Mouse (Mus musculus): ENCODE results near the gene Hhat. TPM values are rescaled to one million over a fixed set of nuclear protein-coding genes. Genes with fewer than 3 reads are reported as not detected.

Gene Hhat
- total RNA-seq, 1 experiment, result 2.8 TPM

GRCm38 (mm10) chr1:192812758-192813157 lies 41.7 kb upstream of the Hhat start:
- in situ Hi-C loops (cut with MboI; ENCODE audit: low sequenced_read_pairs in 2 of 2, unreplicated experiment in 2 of 2), result no loop called here

GRCm38 (mm10) chr1:192812290-192812689 lies 41.3 kb upstream of the Hhat start:
- H3K9ac ChIP-seq (ENCODE audit: insufficient read depth, low read depth, low read length, poor library complexity, severe bottlenecking), result no peak overlapping the region
- no peak for DNase-seq (ENCODE audit: low read depth, low spot score)
- in situ Hi-C loops (cut with MboI; ENCODE audit: low sequenced_read_pairs in 2 of 2, unreplicated experiment in 2 of 2), result no loop called here
- no peak overlapping the region for H3K27ac ChIP-seq (ENCODE audit: insufficient read depth, low read depth, low read length, poor library complexity, severe bottlenecking)
- H3K4me1 ChIP-seq (ENCODE audit: control insufficient read depth in 2 of 2, insufficient read depth in 2 of 2, low read length in 2 of 2, poor library complexity in 1 of 2), result 0 out of 4 replicates have a peak, but pooled peaks cover 0 to 2% of the 10 kb centered on the region in 2 experiments
- H3K9me3 ChIP-seq (ENCODE audit: control insufficient read depth, insufficient read depth, low read depth, low read length), result no peaks in the 10 kb centered on the region
- H3K36me3 ChIP-seq (ENCODE audit: control insufficient read depth, insufficient read depth, low read length, poor library complexity, severe bottlenecking), result no peaks in the 10 kb centered on the region
- no peak overlapping the region for H3K4me3 ChIP-seq (ENCODE audit: insufficient read depth in 1 of 2, low read depth in 1 of 2, low read length in 2 of 2, poor library complexity in 1 of 2, severe bottlenecking in 1 of 2)
- no peak for TF ChIP-seq CHD2 (IDR thresholded peaks at IDR 0.05; ENCODE audit: low read depth, low read length)
- no peak for TF ChIP-seq ZC3H11A (IDR thresholded peaks at IDR 0.05; ENCODE audit: borderline replicate concordance, low read depth, low read length)
- TF ChIP-seq ZNF384 (IDR thresholded peaks at IDR 0.05; ENCODE audit: low read depth, low read length), result no peak
- TF ChIP-seq HCFC1 (IDR thresholded peaks at IDR 0.05; ENCODE audit: borderline replicate concordance, insufficient read depth, low read length), result no peak
- no peak for TF ChIP-seq MAFK (IDR thresholded peaks at IDR 0.05; ENCODE audit: insufficient read depth, low read depth, low read length)

More at GRCm38 (mm10) chr1:192812758-192813157, 41.7 kb upstream of the Hhat start:
- no peaks in the 10 kb centered on the region for H3K36me3 ChIP-seq (ENCODE audit: control insufficient read depth, insufficient read depth, low read length, poor library complexity, severe bottlenecking)
- no peak for TF ChIP-seq CHD2 (IDR thresholded peaks at IDR 0.05; ENCODE audit: low read depth, low read length)
- no peak for TF ChIP-seq ZC3H11A (IDR thresholded peaks at IDR 0.05; ENCODE audit: borderline replicate concordance, low read depth, low read length)
- no peak for TF ChIP-seq ZNF384 (IDR thresholded peaks at IDR 0.05; ENCODE audit: low read depth, low read length)
- TF ChIP-seq HCFC1 (IDR thresholded peaks at IDR 0.05; ENCODE audit: borderline replicate concordance, insufficient read depth, low read length), result no peak
- no peak for TF ChIP-seq MAFK (IDR thresholded peaks at IDR 0.05; ENCODE audit: insufficient read depth, low read depth, low read length)
- H3K9ac ChIP-seq (ENCODE audit: insufficient read depth, low read depth, low read length, poor library complexity, severe bottlenecking), result no peak overlapping the region
- no peaks in the 10 kb centered on the region for H3K9me3 ChIP-seq (ENCODE audit: control insufficient read depth, insufficient read depth, low read depth, low read length)
- no peak for DNase-seq (ENCODE audit: low read depth, low spot score)
- no peak overlapping the region for H3K4me3 ChIP-seq (ENCODE audit: insufficient read depth in 1 of 2, low read depth in 1 of 2, low read length in 2 of 2, poor library complexity in 1 of 2, severe bottlenecking in 1 of 2)
- no peak overlapping the region for H3K27ac ChIP-seq (ENCODE audit: insufficient read depth, low read depth, low read length, poor library complexity, severe bottlenecking)
- H3K4me1 ChIP-seq (ENCODE audit: control insufficient read depth in 2 of 2, insufficient read depth in 2 of 2, low read length in 2 of 2, poor library complexity in 1 of 2), result 0 out of 4 replicates have a peak, but pooled peaks cover 0 to 2% of the 10 kb centered on the region in 2 experiments

GRCm38 (mm10) chr1:192806168-192807157 lies 35.4 kb upstream of the Hhat start:
- Histone ChIP-seq H3K36me3 (ENCODE audit: control insufficient read depth, insufficient read depth, low read length, poor library complexity, severe bottlenecking) (no peaks in the 10 kb centered on the region), H3K4me1 (ENCODE audit: control insufficient read depth in 2 of 2, insufficient read depth in 2 of 2, low read length in 2 of 2, poor library complexity in 1 of 2) (peaks cover 0 to 9% of the 10 kb centered on the region in 2 experiments; a peak in 2 of 4 replicates), H3K4me3 (ENCODE audit: insufficient read depth in 1 of 2, low read depth in 1 of 2, low read length in 2 of 2, poor library complexity in 1 of 2, severe bottlenecking in 1 of 2) (no peak overlapping the region), H3K9ac (ENCODE audit: insufficient read depth, low read depth, low read length, poor library complexity, severe bottlenecking) (no peak overlapping the region), H3K27ac (ENCODE audit: insufficient read depth, low read depth, low read length, poor library complexity, severe bottlenecking) (no peak overlapping the region), H3K9me3 (ENCODE audit: control insufficient read depth, insufficient read depth, low read depth, low read length) (no peaks in the 10 kb centered on the region)
- TF ChIP-seq ZNF384 (IDR thresholded peaks at IDR 0.05; ENCODE audit: low read depth, low read length) (no peak), ZC3H11A (IDR thresholded peaks at IDR 0.05; ENCODE audit: borderline replicate concordance, low read depth, low read length) (no peak), CHD2 (IDR thresholded peaks at IDR 0.05; ENCODE audit: low read depth, low read length) (no peak), HCFC1 (IDR thresholded peaks at IDR 0.05; ENCODE audit: borderline replicate concordance, insufficient read depth, low read length) (no peak), MAFK (IDR thresholded peaks at IDR 0.05; ENCODE audit: insufficient read depth, low read depth, low read length) (no peak)
- DNase-seq (ENCODE audit: low read depth, low spot score), result no peak
- in situ Hi-C loops (cut with MboI; ENCODE audit: low sequenced_read_pairs in 2 of 2, unreplicated experiment in 2 of 2), result no loop called here

GRCm38 (mm10) chr1:192800338-192800737 lies 29.3 kb upstream of the Hhat start:
- Histone ChIP-seq H3K36me3 (ENCODE audit: control insufficient read depth, insufficient read depth, low read length, poor library complexity, severe bottlenecking) (no peaks in the 10 kb centered on the region), H3K4me1 (ENCODE audit: control insufficient read depth in 2 of 2, insufficient read depth in 2 of 2, low read length in 2 of 2, poor library complexity in 1 of 2) (peaks cover 3 to 9% of the 10 kb centered on the region in 2 experiments; a peak in 1 of 4 replicates), H3K27ac (ENCODE audit: insufficient read depth, low read depth, low read length, poor library complexity, severe bottlenecking) (no peak overlapping the region), H3K4me3 (ENCODE audit: insufficient read depth in 1 of 2, low read depth in 1 of 2, low read length in 2 of 2, poor library complexity in 1 of 2, severe bottlenecking in 1 of 2) (no peak overlapping the region), H3K9ac (ENCODE audit: insufficient read depth, low read depth, low read length, poor library complexity, severe bottlenecking) (no peak overlapping the region), H3K9me3 (ENCODE audit: control insufficient read depth, insufficient read depth, low read depth, low read length) (no peaks in the 10 kb centered on the region)
- TF ChIP-seq ZNF384 (IDR thresholded peaks at IDR 0.05; ENCODE audit: low read depth, low read length) (no peak), ZC3H11A (IDR thresholded peaks at IDR 0.05; ENCODE audit: borderline replicate concordance, low read depth, low read length) (no peak), HCFC1 (IDR thresholded peaks at IDR 0.05; ENCODE audit: borderline replicate concordance, insufficient read depth, low read length) (no peak), MAFK (IDR thresholded peaks at IDR 0.05; ENCODE audit: insufficient read depth, low read depth, low read length) (no peak), CHD2 (IDR thresholded peaks at IDR 0.05; ENCODE audit: low read depth, low read length) (no peak)
- DNase-seq (ENCODE audit: low read depth, low spot score), result no peak
- in situ Hi-C loops (cut with MboI; ENCODE audit: low sequenced_read_pairs in 2 of 2, unreplicated experiment in 2 of 2), result no loop called here
